Mouse (Mus musculus): ENCODE measurements around the gene Mesd.
A peak's percentile ranks its signal among the peaks of the same experiment; 100 is the strongest.

Gene Mesd

DNA sequence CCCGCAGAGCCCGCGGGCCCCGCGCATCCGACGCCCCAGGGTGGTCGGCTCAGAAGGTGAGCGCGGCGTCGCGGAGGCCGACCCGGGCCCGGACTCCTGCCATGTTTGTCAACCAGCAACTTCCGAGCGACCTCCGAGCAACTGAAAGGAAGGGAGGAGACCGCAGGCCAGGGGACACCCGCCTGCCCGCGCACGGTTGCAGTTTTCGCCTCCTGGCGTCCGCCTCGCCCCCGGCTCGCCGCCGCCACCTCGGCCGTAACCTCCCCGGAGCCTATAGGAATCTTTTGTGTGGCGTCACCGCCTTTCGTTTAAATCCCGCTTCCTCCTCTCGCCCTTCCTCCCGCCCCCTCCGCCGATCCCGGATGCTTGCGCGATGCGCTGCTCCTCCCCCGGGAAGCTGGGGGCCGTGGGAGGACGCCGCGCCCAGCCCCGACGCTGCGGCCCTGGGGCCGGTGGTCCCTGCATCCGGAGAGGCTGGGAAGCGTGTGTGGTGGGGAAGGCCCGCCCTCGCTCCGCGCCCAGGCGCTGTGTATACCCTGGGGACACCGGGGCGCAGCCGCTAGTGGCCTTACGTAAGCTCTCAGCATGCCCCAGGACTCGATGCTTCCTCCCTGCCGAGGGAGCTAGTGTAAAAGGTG, at the start of gene Mesd, which contains the start of gene Tlnrd1:
Gene Mesd, plus strand, starts transcription at position 446 of the 638 bp plus-strand sequence.
Gene Tlnrd1, minus strand, starts transcription at position 285 of the 638 bp plus-strand sequence.
- peak; percentile 87 to 88 for DNase-seq

DNA sequence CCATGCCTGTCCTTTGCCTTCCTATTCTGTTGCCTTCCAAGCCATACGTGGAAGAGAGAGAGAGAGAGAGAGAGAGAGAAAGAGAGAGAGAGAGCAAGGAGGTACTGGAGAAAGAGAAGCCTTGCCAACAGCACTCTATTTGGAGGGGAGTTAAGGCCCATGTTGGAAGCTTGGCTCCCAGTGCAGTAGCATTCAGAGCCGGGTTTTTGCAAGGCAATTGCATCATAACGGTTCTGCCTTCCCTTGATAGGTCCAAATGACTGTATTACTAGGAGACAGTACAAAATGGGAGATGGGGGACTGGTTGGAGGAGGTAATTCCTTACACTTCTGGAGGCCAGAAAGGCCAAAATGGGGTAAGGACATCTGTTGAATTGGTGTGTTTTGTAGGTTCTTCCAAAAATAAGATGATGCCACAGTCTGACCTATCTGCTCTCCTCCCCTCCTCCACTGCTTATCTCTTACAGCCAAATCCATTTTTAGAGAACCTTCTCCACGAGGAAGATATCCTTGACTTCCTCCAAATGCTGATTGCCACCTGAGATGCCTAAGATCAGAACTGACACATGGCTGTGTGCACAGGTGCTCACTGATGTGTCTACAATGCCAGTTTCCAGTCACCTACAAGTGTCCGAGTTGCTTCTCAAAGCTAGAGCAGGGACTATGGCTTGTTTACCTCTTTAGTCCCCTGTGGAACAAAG, 45.6 kb upstream of the Mesd start:
- DNase-seq = no peak

GRCm38 (mm10) chr7:83840076-83840475, 44.2 kb upstream of the Mesd start:
- DNase-seq = no peak

DNA sequence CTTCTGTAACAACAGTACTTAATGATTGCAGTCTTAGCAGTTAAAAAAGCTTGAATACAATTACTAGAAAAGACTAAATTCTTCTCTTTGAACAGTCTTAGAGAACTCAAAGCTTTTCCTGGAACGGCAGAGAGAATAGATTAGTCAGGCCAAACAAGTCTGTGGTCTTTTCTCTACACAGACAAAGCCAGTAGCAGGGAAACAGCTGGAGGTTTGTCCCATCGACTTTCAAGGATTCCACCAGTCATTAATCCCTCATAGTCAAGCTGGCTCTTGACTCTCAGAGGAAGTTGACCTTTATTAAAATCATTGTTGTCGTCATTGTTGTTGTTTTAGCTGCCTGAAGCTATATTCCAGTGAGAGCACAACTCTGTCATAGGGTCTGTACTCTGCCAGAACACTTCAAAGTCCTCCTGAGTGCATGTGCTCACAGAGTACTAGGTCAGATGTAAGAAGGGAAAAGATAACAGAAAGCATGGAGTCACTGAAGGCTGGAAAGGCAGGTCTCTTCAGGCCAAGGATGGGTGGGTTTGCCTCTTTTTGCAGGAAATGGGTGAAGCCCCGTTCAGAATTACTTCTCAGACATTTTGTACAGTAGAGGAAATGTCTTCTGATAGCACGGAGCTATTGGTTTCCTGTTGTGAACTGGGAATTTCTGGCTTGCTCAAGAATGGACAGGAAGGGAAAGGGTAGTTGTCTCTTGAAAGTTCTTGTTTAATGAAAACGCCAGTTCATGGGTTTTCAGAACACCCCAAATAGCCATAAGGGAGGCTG, 41.6 kb upstream of the Mesd start:
- no peak for DNase-seq

- DNase-seq = no peak
Observed at GRCm38 (mm10) chr7:83844807-83845206, 39.5 kb upstream of the Mesd start.

- DNase-seq = peak; percentile 9 to 24
Observed at GRCm38 (mm10) chr7:83847187-83848075, 36.8 kb upstream of the Mesd start.

- DNase-seq = no peak
Observed at GRCm38 (mm10) chr7:83851569-83852380, 32.5 kb upstream of the Mesd start.

DNA sequence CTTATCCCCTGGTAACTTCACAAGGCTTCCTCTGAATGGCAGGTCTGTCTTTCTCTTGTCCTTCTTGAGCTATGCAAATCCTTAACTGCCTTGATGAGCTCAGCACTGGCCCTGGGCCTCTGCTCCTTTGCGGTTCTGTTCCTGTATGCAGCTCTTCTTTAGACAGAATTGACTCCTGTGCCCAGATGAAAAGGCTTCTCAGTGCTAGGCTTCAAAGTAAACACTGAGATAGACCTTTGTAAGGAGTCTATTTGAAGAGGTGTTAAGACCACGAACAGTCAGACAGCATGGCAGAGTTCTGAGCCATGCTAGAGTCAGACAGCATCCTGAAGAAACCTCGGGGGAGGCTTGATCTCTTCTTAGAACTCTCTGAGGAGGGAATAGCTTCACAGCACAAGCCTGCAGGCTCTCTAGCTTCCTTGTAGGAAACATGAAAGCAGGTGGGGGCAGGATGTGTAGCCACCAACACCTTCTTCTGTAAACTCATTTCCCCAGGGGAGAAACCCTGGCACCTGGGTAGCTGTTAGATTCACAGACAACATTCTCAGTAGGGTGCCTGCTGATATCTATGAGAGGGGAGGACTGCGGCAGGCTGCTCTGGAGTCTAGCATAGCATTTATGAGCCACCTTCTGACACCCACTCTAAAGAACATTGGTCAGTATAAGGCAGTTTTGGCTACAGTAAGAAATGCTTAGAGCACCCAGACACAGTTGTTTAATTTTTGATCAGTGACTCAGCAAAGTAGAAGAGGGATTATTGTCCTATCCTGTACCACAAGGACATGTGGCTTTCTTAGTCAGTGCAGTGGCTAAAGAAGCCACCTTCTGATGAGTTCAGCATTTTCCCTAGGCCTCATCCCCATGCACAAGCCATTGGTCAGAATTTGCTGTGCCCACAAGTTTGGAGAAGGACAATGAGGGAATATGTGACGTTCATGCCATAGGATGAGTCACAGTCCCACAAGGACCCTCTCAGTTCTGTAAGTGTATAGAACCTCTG, 31.6 kb upstream of the Mesd start:
- DNase-seq = peak in 1 of 2 experiments; percentile 6

DNA sequence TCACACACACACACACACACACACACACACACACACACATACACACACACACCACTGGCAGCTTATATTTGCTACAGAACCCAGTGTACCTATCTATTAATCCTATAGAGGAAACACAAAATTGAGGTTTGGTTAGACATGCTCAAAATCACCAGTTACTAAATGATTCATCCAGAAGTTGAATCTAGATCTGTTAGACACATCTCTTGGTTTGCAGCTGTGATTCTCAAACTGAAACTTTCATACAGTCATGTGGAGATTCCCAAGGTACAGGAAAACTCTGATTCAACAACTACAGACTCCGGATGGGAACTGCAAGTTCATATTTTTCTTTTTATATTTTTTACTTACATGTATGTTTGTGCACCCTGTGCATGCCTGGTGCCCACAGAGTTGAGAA, 29.1 kb upstream of the Mesd start:
- DNase-seq = no peak

DNA sequence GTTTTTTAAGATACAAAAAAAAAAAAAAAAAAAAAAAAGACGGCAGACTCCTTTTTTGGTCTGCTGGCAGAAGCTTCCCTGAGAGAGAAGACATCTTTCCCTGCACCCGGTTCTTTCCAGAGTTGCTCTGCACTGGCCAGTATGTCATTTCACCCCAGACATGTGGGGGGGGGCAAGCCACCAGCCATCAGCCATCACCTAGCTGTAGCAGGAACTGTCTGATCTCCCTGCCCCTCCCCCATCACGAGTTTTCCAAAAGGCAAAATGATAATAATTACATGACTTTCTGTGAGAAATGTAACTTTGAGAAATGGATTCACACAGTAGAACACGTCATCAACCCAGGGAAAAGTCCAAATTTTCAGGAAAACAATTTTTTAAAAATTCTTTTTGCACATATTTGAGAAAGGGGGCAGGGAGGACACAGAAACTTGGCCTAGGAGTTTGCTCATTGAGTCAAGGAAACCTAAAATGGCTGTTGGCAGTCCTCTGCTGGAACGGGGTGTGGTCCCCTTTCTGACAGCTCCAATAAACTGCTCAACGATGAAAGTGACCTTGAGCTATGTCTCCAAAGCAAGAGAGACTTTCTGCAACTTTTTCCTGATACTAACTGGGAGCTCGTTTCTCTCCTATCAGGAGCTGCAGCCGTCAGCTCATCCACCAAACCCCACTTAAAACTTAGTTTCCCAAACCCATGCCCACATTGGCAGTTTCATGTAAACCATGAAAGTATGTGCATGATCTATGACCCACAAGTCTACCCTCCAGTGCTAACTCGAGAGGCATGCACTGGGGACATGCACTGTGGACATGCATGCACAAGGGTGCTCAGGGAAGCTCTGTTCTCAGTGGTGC, 27.7 kb upstream of the Mesd start:
- DNase-seq = no peak

DNA sequence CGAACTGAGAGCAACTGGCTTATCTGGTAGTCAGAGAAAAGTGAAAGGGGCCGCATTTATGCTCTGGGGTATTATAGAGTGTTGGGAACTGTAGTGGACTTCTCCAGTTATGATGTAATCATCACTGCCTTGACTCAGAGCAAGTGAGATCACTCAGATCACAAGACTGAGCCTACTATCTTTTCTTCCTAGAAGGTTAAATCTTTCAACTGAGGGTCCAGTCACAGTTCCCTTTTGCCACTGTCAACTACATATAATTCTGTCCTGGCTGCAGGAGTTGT, 27.1 kb upstream of the Mesd start:
- DNase-seq = no peak

DNA sequence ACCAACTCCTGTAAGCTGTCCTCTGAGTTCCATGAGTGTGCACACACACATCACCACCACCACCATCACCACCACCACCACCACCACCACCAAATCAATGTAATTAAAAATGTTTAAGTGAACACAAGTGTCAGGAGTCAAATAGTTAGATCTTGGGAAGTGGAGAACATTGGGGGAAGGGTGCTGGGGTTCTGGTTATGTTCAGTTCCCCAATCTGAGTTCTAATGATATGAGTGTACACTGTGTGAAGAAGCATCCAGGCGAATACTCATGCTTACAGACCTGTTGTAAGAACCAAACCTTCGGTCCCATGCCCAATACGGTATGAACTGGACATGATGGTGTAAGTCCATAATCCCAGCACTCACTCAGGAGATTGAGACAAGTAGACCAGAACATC, 26.3 kb upstream of the Mesd start:
- no peak for DNase-seq

GRCm38 (mm10) chr7:83859378-83860083, 24.7 kb upstream of the Mesd start:
- no peak for DNase-seq

- no peak for DNase-seq
Observed at GRCm38 (mm10) chr7:83863554-83863953, 20.7 kb upstream of the Mesd start.

- no peak for DNase-seq
Observed at GRCm38 (mm10) chr7:83868200-83868599, 16.1 kb upstream of the Mesd start.

DNA sequence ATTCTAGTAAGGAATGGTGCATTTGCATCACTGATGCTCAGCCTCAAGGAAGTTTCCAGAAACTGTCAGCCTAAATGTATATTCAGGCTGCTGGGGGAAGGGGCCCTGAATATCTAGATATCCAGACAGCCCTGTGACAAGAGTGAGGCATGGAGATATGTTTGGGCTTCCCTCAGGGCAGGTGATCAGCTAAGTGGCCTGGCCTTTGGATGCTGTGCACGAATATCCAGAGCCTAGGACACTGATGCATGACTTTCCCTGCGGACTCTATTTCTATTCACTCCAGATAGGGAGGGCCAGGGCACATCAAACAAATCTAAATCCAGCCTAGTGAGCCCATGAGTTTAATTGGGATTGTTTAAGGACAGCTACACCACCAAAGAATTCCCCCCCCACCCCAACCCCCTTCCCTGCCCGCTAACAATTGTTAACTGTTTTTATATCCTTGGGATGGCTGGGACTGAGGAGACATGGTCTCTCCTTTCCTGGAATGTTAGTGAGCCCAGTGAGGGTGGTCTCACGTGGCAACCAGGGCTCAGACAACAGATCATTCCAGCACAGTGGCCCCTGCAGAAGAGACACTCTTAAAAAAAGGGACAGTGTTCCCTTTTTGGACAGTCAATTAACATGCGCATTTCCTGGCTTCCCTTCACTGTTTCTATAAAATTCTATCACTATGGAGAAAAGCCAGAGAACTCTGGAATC, 14.3 kb upstream of the Mesd start:
- DNase-seq = no peak

GRCm38 (mm10) chr7:83877088-83877487, 7.2 kb upstream of the Mesd start:
- no peak for DNase-seq

GRCm38 (mm10) chr7:83878676-83879448, 5.4 kb upstream of the Mesd start:
- DNase-seq = no peak
